Mouse (Mus musculus) regulatory T cell (primary cell): Measurements from ENCODE around the gene Barhl2.

ENCODE experiments used
- in situ Hi-C: fragments of 300-600 bp; cut with MboI, MseI; formaldehyde crosslinking; loops from one replicate; pipeline ENCODE4 v1.15.1; 2025; ENCODE audit warnings: high pct_unique_total_duplicates

Barhl2 gene

DNA sequence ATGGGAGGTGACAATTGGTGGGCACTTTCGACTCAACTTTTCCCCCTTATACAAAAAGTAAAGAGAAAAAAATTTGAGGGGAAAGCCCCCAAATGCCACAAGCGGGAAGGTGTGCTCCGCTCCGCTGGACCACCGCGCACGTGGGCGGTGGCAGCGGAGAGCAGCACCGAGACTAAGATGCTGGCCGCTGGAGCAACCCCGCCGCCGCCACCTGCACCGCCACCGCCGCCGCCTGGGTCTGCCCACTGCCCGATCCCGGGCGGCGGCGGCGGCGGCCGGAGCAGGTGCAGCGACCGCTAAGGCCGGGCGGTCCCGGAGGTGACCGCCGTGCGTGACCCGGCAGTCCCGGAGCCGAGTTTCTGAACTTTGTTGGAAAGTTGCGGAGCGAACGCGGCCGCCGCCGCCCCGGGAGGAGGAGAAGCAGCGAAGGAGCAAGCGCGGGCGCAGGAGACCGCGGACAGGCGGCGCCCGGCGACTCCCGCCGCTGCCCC is at the start of gene Barhl2:
Gene Barhl2, minus strand, starts transcription at position 181 of the 491 bp plus-strand sequence.
- in situ Hi-C loops = no loop called here

DNA sequence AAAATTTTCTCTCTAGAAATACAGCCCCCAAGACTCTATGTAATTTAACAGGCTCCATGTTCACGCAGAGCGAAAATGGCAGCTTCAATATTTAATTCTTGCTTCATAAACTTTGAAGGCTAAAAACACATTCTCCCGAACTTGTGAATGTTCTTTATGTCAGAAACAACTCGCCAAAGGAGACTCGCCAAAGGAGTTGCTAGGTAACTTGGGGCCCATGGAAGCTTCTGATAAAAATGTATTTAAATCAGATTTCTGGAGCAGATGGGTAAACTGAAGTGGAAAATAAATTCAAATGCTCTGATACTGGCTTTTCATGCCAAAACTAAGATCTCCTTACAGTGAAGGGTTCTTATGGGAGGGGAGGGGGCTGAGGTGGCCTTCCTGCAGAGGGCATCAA is 48.1 kb upstream of the Barhl2 start:
- in situ Hi-C loops = no loop called here

GRCm38 (mm10) chr5:106502684-106503545 is 44.9 kb upstream of the Barhl2 start:
- in situ Hi-C loops = no loop called here

DNA sequence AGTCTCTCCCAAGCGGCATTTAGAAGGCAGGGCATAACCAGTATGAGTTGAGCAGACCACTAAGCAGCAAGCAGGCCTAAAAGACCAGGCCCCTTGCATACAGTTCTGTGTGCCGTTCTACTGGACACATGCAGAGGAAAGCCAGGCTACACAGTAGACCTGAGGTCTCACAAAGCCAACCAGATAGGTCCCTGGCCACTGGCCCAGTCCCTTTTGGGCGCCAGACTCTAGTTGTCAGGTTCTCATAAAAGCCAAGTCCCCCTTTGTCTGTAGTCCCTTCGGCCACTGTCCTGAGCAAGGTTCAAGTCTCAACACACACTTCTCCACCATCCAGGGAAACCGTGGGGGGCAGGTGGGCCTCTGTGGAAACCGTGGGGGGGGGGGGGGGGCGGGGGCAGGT is 44.3 kb upstream of the Barhl2 start:
- in situ Hi-C loops = no loop called here

DNA sequence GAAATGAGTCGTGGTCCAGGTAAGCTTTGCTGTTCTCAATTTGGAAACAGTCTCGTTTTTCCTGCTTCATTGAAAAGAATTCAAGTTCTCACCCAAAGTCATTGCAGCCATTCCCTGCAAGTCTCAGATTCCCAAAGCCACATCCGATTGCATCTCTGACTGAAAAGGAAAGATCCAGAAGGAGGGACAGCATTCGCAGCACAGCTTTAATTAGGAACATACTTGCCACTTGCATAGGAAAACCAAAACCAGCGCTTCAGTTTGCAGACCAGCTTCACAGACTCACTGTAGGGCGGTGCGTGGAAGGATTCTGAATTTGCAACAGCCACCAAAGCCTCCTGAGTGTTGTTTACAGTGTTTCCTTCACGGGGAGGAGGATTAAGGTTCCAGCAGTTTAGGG is 33.8 kb upstream of the Barhl2 start:
- in situ Hi-C loops = no loop called here

DNA sequence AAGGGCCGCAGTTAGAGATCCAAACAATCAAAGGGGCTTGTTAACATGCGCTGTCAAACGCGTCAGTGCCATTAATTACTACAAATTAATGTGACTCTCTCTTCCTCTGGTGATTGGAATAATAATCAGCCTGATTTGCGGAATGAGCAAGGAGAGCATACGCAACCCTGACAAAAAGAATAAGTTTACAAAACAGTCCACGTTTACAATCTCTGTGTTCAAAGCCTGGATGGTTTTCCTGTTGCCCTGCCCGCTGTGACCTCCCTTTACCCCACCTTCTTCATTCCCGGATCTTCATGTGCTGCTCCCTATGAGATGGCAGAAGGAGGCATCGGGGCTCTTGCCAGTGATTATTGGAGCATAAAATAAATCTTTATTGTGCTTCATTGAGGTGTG is 14.1 kb upstream of the Barhl2 start:
- in situ Hi-C loops = loop anchor here (5.0 kb wide), 1 partner anchor 310 kb away; no protein-coding TSS in a partner anchor

DNA sequence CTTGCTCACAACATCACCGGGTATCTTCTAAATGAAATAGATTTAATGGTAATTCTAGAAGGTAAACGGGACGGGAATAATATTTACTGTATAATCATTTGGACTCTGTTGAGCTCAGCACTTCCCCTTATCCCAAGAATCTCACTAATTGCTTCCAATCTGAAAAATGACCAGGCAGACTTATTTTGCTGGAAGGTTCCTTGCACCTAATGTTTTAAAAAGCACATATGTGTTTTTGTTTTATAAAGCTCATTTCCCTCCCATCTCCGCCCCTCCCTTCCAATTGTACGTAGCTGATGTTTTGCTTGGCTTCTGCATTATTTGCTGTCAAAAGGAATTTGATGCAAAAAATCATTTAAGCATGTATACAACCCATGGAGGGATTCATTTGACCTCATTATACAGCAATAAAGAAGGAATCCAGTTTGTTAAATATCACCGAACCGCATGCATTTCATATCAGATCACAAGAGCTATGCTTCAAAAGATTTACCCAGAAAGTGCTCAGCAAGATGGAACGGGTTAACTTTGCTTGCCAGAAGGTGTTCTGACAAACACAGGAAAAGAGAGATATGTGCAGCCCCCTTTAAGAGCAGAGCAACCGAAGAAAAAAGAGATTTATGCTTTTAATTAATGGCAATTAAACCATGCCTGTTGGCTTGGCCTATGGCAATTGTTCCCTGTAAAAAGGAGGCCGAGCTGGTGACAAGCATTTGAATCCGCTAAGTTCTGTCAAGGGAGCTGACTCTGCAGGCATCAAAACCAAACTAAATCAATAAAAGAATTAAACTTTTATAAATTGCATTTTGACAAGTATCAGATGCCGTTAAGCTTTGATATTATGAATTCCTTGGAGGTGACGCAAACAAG is 13.5 kb upstream of the Barhl2 start:
- in situ Hi-C loops = loop anchor here (5.0 kb wide), 1 partner anchor 311 kb away; no protein-coding TSS in a partner anchor

DNA sequence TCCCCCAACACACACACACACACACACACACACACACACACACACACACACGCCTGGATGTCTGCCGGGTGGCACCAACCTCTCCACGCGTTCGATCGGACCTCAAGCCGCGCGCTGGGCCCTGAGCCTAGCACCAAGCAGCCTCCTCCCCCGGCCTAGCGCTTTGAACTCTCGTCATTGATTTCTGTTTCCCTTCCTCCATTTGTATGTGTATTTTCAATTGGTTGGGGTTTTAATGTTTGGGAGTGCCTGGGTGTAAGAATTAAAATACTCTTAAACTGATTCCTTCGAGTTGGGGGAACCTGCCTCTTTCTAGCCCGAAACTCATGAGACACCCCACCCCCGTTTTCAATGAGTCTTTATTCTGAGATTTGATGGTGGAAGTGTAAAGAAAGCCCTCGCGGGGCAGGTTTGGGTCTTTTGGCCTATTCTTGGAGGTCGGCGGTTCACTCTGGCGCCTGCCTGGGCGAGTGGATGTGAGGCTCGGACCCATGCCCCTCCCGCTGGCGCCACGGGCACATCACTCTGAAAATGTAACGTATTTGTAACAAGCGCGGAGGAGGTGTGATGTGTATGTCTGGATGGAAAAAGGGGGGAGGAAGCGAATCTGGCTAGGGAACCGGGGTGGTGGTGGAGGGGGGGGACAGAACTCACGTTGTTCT is 7.3 kb upstream of the Barhl2 start:
- in situ Hi-C loops = loop anchor here (5.0 kb wide), 1 partner anchor 102 kb away; no protein-coding TSS in a partner anchor

DNA sequence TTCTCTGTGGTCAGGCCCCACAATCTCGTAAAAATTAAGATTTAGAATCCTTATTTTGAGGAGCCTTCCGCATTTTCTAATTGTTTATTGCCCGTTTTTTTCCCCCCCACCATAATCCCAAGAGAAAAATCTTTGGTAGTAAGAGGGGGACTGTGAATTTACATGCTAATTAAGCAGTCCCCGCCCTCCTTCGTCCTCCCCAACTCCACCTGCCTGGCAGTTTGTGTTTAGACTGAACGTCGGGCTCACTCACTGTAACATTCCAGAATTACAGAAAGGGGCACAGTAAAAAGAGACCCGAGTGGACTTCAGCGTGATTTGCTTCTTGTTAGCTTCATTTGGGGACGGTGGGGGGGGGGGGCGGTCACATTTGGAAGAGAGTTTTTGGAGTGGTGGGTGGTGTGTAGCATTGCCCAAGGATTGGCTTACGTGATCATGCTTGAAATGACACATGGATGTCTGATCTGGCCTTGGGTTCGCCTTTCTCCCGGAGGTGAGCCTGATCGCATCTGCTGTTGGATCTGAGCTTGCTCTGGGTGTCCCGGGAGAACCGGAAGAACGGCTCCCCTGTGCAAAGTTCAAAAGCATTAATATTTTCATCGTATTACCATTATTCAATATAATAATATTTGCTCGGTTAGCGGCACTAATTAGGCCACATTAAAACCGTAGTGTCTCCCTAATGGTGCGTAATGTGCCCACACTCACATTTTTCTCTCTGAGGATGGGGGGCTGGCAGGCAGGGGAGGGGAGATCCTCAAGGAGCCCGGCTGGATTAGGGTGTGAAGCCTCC is 6.6 kb upstream of the Barhl2 start:
- in situ Hi-C loops = loop anchor here (5.0 kb wide), 1 partner anchor 103 kb away; no protein-coding TSS in a partner anchor

DNA sequence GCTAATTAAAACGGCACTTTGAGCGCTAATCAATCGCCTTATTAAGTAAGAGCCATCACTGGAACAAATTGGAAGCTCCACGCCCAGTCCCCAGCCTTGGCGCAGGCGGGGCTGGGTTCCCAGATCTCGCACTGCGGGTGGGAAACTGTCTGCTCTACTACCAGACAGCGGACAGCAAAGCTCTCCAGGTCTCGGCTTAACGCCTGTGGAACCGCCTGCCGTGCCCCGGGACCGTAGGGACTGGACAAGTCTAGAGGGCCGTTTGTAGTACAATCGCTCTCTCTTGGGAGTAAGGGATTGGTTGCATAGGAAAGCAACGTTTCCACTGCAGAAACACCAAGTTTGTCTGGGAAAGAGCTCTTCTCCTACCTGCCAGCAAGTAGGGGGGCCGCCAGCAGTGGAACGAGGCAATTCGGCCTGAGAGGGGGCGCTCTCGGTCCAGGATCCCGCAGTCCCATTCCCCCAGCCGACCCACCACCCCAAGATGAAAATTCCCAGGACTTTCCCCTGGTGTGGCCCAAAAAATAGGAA is 5.8 kb upstream of the Barhl2 start:
- in situ Hi-C loops = no loop called here

GRCm38 (mm10) chr5:106461913-106462312 is 3.9 kb upstream of the Barhl2 start:
- in situ Hi-C loops = no loop called here

- in situ Hi-C loops = no loop called here
Observed at GRCm38 (mm10) chr5:106461431-106461830, 3.5 kb upstream of the Barhl2 start.

DNA sequence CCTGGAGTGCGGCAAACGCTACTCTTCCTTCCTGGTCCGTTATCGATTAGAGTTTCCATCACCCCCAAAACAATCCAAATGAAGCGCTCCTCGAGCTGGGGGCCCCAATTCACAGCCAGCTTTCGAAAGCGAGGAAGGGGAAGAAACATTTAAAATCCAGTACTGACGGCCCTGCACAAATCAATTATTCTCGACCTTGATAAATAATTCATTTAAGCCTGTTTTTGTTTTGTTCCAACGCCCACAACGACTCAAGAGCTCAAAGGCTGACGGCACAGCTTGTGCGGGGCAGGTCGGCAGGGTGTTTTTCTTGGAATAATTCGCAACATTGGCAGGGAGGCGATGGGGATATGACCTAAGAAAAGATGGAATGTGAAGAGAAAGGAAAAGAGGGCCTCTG is 2.6 kb upstream of the Barhl2 start:
- in situ Hi-C loops = no loop called here

- in situ Hi-C loops = no loop called here
Observed at GRCm38 (mm10) chr5:106460001-106460511, 2.1 kb upstream of the Barhl2 start.

GRCm38 (mm10) chr5:106459120-106459641 is 1.2 kb upstream of the Barhl2 start:
- in situ Hi-C loops = no loop called here

GRCm38 (mm10) chr5:106458477-106459119 is 632 bp upstream of the Barhl2 start:
- in situ Hi-C loops = no loop called here

GRCm38 (mm10) chr5:106457111-106457925 is 648 bp downstream of the Barhl2 start:
- in situ Hi-C loops = no loop called here

DNA sequence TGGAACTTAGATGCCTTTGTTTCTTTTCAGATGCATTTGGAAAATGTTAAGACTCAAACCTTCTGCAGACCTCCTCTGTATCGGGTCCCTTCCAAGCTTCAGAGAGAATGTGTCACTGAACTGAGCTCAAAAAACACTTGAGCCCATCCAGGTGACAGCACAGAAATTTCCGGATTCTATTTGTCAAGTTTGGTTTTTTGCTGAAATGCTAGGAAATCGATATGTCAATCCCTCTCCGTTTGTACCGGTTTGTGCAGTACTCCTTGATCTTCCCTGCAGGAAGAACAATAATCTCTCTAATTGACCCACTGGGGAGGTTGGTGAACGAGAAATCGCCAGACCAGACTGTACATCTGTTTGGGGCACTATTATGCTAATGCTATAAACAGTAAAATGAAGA is 2.0 kb downstream of the Barhl2 start:
- in situ Hi-C loops = no loop called here
